Mouse (Mus musculus): ENCODE measurements at regions not wholly inside any gene's neighbourhood (a gene's known extent, or its start where the extent isn't known, plus 50 kb on each side); places are given as distances from the start of the nearest gene placed in this dataset.

- H3K36me3 ChIP-seq (ENCODE audit: control insufficient read depth in 1 of 2, insufficient read depth in 2 of 2, low read length in 2 of 2), result no peaks in the 10 kb centered on the region
- peaks cover 0 to 2% of the 10 kb centered on the region in 2 experiments; a peak in 2 of 4 replicates for H3K27me3 ChIP-seq (ENCODE audit: control insufficient read depth in 1 of 2, insufficient read depth in 2 of 2, low read length in 2 of 2)
- H3K79me2 ChIP-seq (ENCODE audit: control insufficient read depth, insufficient read depth, low read length, poor library complexity), result no peaks in the 10 kb centered on the region
- no peaks in the 10 kb centered on the region for H3K9me3 ChIP-seq (replicated peaks; ENCODE audit: insufficient read depth, low read length)
- no peaks in the 10 kb centered on the region for H3K4me1 ChIP-seq (ENCODE audit: control insufficient read depth in 1 of 2, insufficient read depth in 2 of 2, low read length in 2 of 2)
- no peak for DNase-seq (ENCODE audit: low read depth, low spot score)
- no peak overlapping the region for H3K4me3 ChIP-seq (ENCODE audit: control insufficient read depth in 1 of 2, insufficient read depth in 1 of 2, low read depth in 2 of 2, low read length in 2 of 2)
- H3K9ac ChIP-seq (ENCODE audit: control insufficient read depth, low read depth, low read length, poor library complexity, severe bottlenecking), result no peak overlapping the region
- H3K27ac ChIP-seq (ENCODE audit: control insufficient read depth, low read depth, low read length), result no peak overlapping the region
- no peak for TF ChIP-seq JUND (IDR thresholded peaks at IDR 0.05; ENCODE audit: low read depth, low read length)
- no peak for TF ChIP-seq NRF1 (IDR thresholded peaks at IDR 0.05; ENCODE audit: insufficient read depth, low read depth, low read length, poor library complexity, severe bottlenecking)
- no peak for TF ChIP-seq RCOR1 (IDR thresholded peaks at IDR 0.05; ENCODE audit: low read depth, low read length)
- TF ChIP-seq POLR2A (IDR thresholded peaks at IDR 0.05; ENCODE audit: control insufficient read depth in 1 of 2, insufficient read depth in 1 of 2, low read depth in 1 of 2, low read length in 2 of 2, poor library complexity in 1 of 2), result no peak
- TF ChIP-seq GABPA (IDR thresholded peaks at IDR 0.05; ENCODE audit: low read depth, low read length), result no peak
- no peak for TF ChIP-seq TBP (IDR thresholded peaks at IDR 0.05; ENCODE audit: low read depth, low read length)
- no peak for TF ChIP-seq HCFC1 (IDR thresholded peaks at IDR 0.05; ENCODE audit: low read depth, low read length)
- TF ChIP-seq USF1 (IDR thresholded peaks at IDR 0.05; ENCODE audit: low read depth, low read length), result no peak
- TF ChIP-seq NELFE (IDR thresholded peaks at IDR 0.05; ENCODE audit: low read depth, low read length), result no peak
- no peak for TF ChIP-seq MAX (IDR thresholded peaks at IDR 0.05; ENCODE audit: low read length)
- no peak for TF ChIP-seq TCF12 (IDR thresholded peaks at IDR 0.05; ENCODE audit: low read depth, low read length)
- TF ChIP-seq ZC3H11A (IDR thresholded peaks at IDR 0.05; ENCODE audit: low read depth, low read length), result no peak
- no peak for TF ChIP-seq SMC3 (IDR thresholded peaks at IDR 0.05; ENCODE audit: low read depth, low read length)
Observed at GRCm38 (mm10) chr14:62188147-62188885, 104.1 kb upstream of the Rnaseh2b start.

DNA sequence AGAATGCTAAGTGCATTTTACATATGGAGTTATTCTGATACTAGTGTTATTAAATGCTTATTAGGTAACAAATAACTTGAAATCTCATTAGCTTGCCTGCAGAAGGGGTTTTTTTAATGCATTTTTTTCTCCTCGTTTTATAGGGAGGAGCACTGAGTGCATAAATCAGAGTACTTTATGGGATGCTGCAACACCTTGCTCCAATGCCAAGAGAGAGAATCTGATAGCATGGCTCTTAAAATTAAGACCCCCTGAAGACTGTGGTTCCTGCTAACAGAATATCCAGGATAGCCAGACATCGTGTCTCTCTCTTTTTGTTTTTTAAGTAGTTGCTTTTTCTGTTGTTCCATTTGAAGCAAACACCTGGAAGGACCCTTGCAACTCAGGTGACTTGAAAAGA is 100.8 kb upstream of the Rnaseh2b start:
- no peaks in the 10 kb centered on the region for H3K36me3 ChIP-seq (ENCODE audit: control insufficient read depth in 1 of 2, insufficient read depth in 2 of 2, low read length in 2 of 2)
- H3K4me3 ChIP-seq (ENCODE audit: control insufficient read depth in 1 of 2, insufficient read depth in 1 of 2, low read depth in 2 of 2, low read length in 2 of 2), result no peak overlapping the region
- DNase-seq (ENCODE audit: low read depth, low spot score), result no peak
- TF ChIP-seq CHD2 (IDR thresholded peaks at IDR 0.05; ENCODE audit: low read length) (no peak), POLR2AphosphoS5 (IDR thresholded peaks at IDR 0.05; ENCODE audit: borderline replicate concordance, low read depth, low read length) (no peak), MAFK (IDR thresholded peaks at IDR 0.05; ENCODE audit: borderline replicate concordance, low read depth, low read length) (no peak), USF2 (IDR thresholded peaks at IDR 0.05; ENCODE audit: borderline replicate concordance in 1 of 2, insufficient read depth in 1 of 2, low read depth in 1 of 2, low read length in 2 of 2) (no peak), EP300 (IDR thresholded peaks at IDR 0.05; ENCODE audit: low read depth in 1 of 2, low read length in 2 of 2) (no peak), RCOR1 (IDR thresholded peaks at IDR 0.05; ENCODE audit: low read depth, low read length) (no peak), SMC3 (IDR thresholded peaks at IDR 0.05; ENCODE audit: low read depth, low read length) (no peak), MAX (IDR thresholded peaks at IDR 0.05; ENCODE audit: low read length) (no peak), GABPA (IDR thresholded peaks at IDR 0.05; ENCODE audit: low read depth, low read length) (no peak), UBTF (IDR thresholded peaks at IDR 0.05; ENCODE audit: borderline replicate concordance, insufficient read depth, low read depth, low read length) (no peak), CTCF (IDR thresholded peaks at IDR 0.05 in 2 of 3, conservative IDR thresholded peaks at IDR 0.05 in 1 of 3; ENCODE audit: control insufficient read depth in 1 of 3, insufficient read depth in 1 of 3, low read depth in 2 of 3, low read length in 3 of 3, poor library complexity in 1 of 3, severe bottlenecking in 1 of 3) (no peak), ZC3H11A (IDR thresholded peaks at IDR 0.05; ENCODE audit: low read depth, low read length) (no peak), KAT2A (conservative IDR thresholded peaks at IDR 0.05; ENCODE audit: low read depth, low read length) (no peak), TAL1 (IDR thresholded peaks at IDR 0.05; ENCODE audit: low read length) (no peak), SIN3A (IDR thresholded peaks at IDR 0.05; ENCODE audit: low read length) (no peak), ZMIZ1 (IDR thresholded peaks at IDR 0.05; ENCODE audit: low read depth, low read length) (no peak), ZKSCAN1 (IDR thresholded peaks at IDR 0.05; ENCODE audit: low read depth, low read length) (no peak), ELF1 (IDR thresholded peaks at IDR 0.05; ENCODE audit: low read depth, low read length) (no peak)
- H3K27ac ChIP-seq (ENCODE audit: control insufficient read depth, low read depth, low read length), result no peak overlapping the region
- no peaks in the 10 kb centered on the region for H3K79me2 ChIP-seq (ENCODE audit: control insufficient read depth, insufficient read depth, low read length, poor library complexity)
- no peaks in the 10 kb centered on the region for H3K4me1 ChIP-seq (ENCODE audit: control insufficient read depth in 1 of 2, insufficient read depth in 2 of 2, low read length in 2 of 2)
- no peak overlapping the region for H3K9ac ChIP-seq (ENCODE audit: control insufficient read depth, low read depth, low read length, poor library complexity, severe bottlenecking)
- H3K27me3 ChIP-seq (ENCODE audit: control insufficient read depth in 1 of 2, insufficient read depth in 2 of 2, low read length in 2 of 2), result peaks cover 0 to 2% of the 10 kb centered on the region in 2 experiments; a peak in 3 of 4 replicates
- H3K9me3 ChIP-seq (replicated peaks; ENCODE audit: insufficient read depth, low read length), result no peaks in the 10 kb centered on the region

Measured in MEL (cell line).